Mouse (Mus musculus): ENCODE measurements at regions not wholly inside any gene's neighbourhood (a gene's known extent, or its start where the extent isn't known, plus 50 kb on each side); places are given as distances from the start of the nearest gene placed in this dataset.

DNA sequence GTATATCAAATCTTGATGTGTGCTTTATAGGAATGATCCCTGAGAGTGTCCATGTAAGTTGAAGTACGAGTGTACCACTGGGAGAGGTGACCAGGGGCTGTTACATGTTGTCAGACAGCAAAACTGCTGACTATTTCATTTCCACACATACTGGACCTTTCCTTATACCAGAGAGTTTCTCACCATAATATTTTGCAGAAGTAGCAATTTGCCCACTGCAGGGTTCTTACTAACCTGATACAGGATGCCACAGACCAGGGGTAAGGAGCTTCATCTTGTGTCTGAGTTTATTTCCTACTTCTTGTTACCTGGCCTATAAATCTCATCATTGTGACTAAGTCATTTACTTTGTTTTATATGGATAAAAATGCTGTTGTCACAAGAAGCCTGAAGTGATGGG is 586.6 kb upstream of the Nrp1 start:
- H3K4me3 ChIP-seq (ENCODE audit: low read length): no peak overlapping the region
- H3K9me3 ChIP-seq (ENCODE audit: control insufficient read depth, low read length): no peaks in the 10 kb centered on the region
- no peaks in the 10 kb centered on the region for H3K27me3 ChIP-seq (replicated peaks; ENCODE audit: control insufficient read depth, insufficient read depth, low read length)
- H3K4me1 ChIP-seq (ENCODE audit: control insufficient read depth, insufficient read depth, low read depth, low read length): peaks cover 15% of the 10 kb centered on the region
- 69% methylated on average over 1 of the region's 1 CpGs for WGBS
- no peak for ATAC-seq
- H3K36me3 ChIP-seq (ENCODE audit: control insufficient read depth, insufficient read depth, low read length): no peaks in the 10 kb centered on the region
- H3K27ac ChIP-seq (ENCODE audit: low read depth, low read length): no peak overlapping the region
- no peak overlapping the region for H3K9ac ChIP-seq (ENCODE audit: low read depth, low read length)
- H3K4me2 ChIP-seq (ENCODE audit: low read length): no peak overlapping the region

DNA sequence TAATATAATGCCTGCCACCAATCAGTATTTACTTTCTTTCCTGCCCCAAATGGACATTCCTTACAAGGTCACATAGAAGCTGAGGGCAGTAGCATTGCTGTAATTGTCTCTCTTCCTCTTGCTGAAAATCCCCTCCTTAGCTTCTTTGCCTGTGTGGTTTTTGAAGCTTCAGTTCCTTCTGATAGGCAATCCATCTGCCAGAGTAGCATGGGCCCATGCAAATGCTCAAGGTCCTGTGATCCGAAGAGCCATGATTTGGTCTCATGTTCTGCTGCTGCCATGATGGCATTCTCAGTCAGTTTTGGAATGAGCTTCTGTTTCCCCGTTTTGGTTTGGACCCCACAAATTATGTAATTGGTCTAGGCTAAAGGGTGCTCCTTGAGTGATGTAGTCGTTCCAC is 586.0 kb upstream of the Nrp1 start:
- Histone ChIP-seq H3K27ac (ENCODE audit: low read depth, low read length) (no peak overlapping the region), H3K27me3 (replicated peaks; ENCODE audit: control insufficient read depth, insufficient read depth, low read length) (no peaks in the 10 kb centered on the region), H3K36me3 (ENCODE audit: control insufficient read depth, insufficient read depth, low read length) (no peaks in the 10 kb centered on the region), H3K4me2 (ENCODE audit: low read length) (no peak overlapping the region), H3K4me1 (ENCODE audit: control insufficient read depth, insufficient read depth, low read depth, low read length) (peaks cover 15% of the 10 kb centered on the region), H3K9me3 (ENCODE audit: control insufficient read depth, low read length) (no peaks in the 10 kb centered on the region), H3K4me3 (ENCODE audit: low read length) (no peak overlapping the region), H3K9ac (ENCODE audit: low read depth, low read length) (no peak overlapping the region)
- WGBS: 93% methylated on average over 3 of the region's 3 CpGs
- no peak for ATAC-seq

DNA sequence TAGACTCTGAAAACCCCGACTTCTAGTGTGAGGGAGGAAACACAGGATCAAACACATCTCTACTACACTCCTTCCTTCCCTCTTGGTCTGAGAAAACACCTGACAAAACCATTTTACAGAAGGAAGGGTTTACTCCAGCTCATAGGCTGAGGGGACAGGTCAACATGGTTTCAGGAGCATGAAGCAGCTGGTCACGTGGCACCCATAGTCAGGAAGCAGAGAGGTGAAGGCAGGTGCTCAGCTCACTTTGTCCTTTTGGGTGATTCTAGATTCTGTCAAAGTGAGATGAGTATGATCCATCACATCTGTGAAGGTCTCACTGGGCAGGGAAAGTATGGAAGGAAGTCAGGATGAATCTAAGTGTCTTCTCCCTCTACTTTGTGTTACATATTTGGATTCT is 585.5 kb upstream of the Nrp1 start:
- no peak for ATAC-seq
- H3K27ac ChIP-seq (ENCODE audit: low read depth, low read length): no peak overlapping the region
- H3K9ac ChIP-seq (ENCODE audit: low read depth, low read length): no peak overlapping the region
- no peaks in the 10 kb centered on the region for H3K36me3 ChIP-seq (ENCODE audit: control insufficient read depth, insufficient read depth, low read length)
- no peaks in the 10 kb centered on the region for H3K9me3 ChIP-seq (ENCODE audit: control insufficient read depth, low read length)
- H3K27me3 ChIP-seq (replicated peaks; ENCODE audit: control insufficient read depth, insufficient read depth, low read length): no peaks in the 10 kb centered on the region
- no peak overlapping the region for H3K4me2 ChIP-seq (ENCODE audit: low read length)
- H3K4me3 ChIP-seq (ENCODE audit: low read length): no peak overlapping the region
- peaks cover 15% of the 10 kb centered on the region for H3K4me1 ChIP-seq (ENCODE audit: control insufficient read depth, insufficient read depth, low read depth, low read length)
- WGBS: 90% methylated on average over 2 of the region's 2 CpGs

DNA sequence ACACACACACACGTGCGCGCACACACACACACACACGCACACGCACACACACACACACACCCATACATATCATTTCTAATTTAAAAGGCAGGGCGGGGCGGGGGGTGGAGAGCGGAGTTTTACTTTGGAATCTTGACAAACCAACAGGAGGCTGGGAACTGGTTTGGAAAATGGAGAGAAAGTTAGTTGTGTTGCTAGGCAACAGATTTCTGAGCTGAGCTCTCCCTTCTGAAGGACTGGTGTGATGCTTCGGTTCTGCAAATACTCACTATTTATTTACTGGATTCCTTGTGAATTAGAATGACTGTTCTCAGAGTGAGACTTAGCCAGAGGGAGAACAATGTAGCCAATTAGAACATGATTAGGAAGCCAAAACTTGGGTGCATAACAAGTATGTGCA is 583.8 kb upstream of the Nrp1 start:
- no peak overlapping the region for H3K4me3 ChIP-seq (ENCODE audit: low read length)
- H3K9ac ChIP-seq (ENCODE audit: low read depth, low read length): no peak overlapping the region
- no peak overlapping the region for H3K27ac ChIP-seq (ENCODE audit: low read depth, low read length)
- peaks cover 17% of the 10 kb centered on the region for H3K4me1 ChIP-seq (ENCODE audit: control insufficient read depth, insufficient read depth, low read depth, low read length)
- no peaks in the 10 kb centered on the region for H3K27me3 ChIP-seq (replicated peaks; ENCODE audit: control insufficient read depth, insufficient read depth, low read length)
- peak; percentile 69 for ATAC-seq
- H3K36me3 ChIP-seq (ENCODE audit: control insufficient read depth, insufficient read depth, low read length): no peaks in the 10 kb centered on the region
- H3K4me2 ChIP-seq (ENCODE audit: low read length): peak overlapping the region; percentile 27
- H3K9me3 ChIP-seq (ENCODE audit: control insufficient read depth, low read length): no peaks in the 10 kb centered on the region
- WGBS: 61% methylated on average over 9 of the region's 9 CpGs

DNA sequence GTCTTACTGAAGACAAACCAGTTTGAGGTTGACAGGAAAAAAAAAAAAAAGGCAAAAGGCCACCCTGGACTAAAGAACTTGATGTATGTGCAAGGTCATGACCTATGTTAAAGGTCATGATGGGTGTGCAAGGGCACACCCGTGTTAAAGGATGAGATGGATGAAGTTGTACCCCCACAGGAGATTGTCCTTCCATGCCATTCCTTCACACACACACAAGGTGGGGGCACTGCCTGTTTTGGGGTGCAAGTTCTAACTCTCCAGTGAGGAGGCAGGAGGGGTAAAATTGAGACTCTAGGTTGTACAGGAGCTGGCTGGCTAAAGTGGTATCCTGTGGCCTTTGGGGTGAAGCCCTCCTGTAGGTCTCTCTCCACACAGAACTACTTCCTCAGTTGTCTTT is 583.2 kb upstream of the Nrp1 start:
- no peaks in the 10 kb centered on the region for H3K36me3 ChIP-seq (ENCODE audit: control insufficient read depth, insufficient read depth, low read length)
- ATAC-seq: no peak
- H3K4me1 ChIP-seq (ENCODE audit: control insufficient read depth, insufficient read depth, low read depth, low read length): peaks cover 17% of the 10 kb centered on the region
- no peaks in the 10 kb centered on the region for H3K27me3 ChIP-seq (replicated peaks; ENCODE audit: control insufficient read depth, insufficient read depth, low read length)
- H3K9me3 ChIP-seq (ENCODE audit: control insufficient read depth, low read length): no peaks in the 10 kb centered on the region
- H3K27ac ChIP-seq (ENCODE audit: low read depth, low read length): no peak overlapping the region
- H3K4me3 ChIP-seq (ENCODE audit: low read length): no peak overlapping the region
- no peak overlapping the region for H3K9ac ChIP-seq (ENCODE audit: low read depth, low read length)
- 0% methylated on average over 1 of the region's 1 CpGs for WGBS
- H3K4me2 ChIP-seq (ENCODE audit: low read length): no peak overlapping the region

DNA sequence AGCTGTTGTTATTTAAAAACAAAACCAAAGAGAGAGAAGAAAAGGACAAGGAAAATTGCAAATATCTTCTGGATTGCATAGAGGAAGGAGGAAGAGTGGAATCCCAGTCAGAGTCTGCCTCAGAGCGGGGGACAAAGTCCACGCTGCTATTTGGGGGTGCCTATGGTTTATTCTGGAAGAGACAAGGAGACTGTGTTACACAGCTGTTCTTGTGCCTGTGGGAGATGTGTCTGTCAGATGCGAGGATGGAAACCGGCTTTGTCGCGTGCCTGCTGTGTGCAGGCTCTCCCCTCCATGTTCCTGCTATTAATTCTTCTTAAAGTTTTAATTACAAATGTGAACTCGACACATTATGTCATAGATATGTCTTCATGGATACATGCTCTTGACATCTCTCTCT is 582.7 kb upstream of the Nrp1 start:
- Histone ChIP-seq H3K27me3 (replicated peaks; ENCODE audit: control insufficient read depth, insufficient read depth, low read length) (no peaks in the 10 kb centered on the region), H3K4me2 (ENCODE audit: low read length) (no peak overlapping the region), H3K9me3 (ENCODE audit: control insufficient read depth, low read length) (no peaks in the 10 kb centered on the region), H3K36me3 (ENCODE audit: control insufficient read depth, insufficient read depth, low read length) (no peaks in the 10 kb centered on the region), H3K27ac (ENCODE audit: low read depth, low read length) (no peak overlapping the region), H3K4me3 (ENCODE audit: low read length) (no peak overlapping the region), H3K4me1 (ENCODE audit: control insufficient read depth, insufficient read depth, low read depth, low read length) (peaks cover 17% of the 10 kb centered on the region), H3K9ac (ENCODE audit: low read depth, low read length) (no peak overlapping the region)
- ATAC-seq: no peak
- 19% methylated on average over 7 of the region's 7 CpGs for WGBS

GRCm38 (mm10) chr8:127778352-127779020 is 579.9 kb upstream of the Nrp1 start:
- Histone ChIP-seq H3K4me2 (ENCODE audit: low read length) (no peak overlapping the region), H3K9ac (ENCODE audit: low read depth, low read length) (no peak overlapping the region), H3K4me1 (ENCODE audit: control insufficient read depth, insufficient read depth, low read depth, low read length) (peaks cover 17% of the 10 kb centered on the region), H3K4me3 (ENCODE audit: low read length) (no peak overlapping the region), H3K27me3 (replicated peaks; ENCODE audit: control insufficient read depth, insufficient read depth, low read length) (no peaks in the 10 kb centered on the region), H3K9me3 (ENCODE audit: control insufficient read depth, low read length) (no peaks in the 10 kb centered on the region), H3K27ac (ENCODE audit: low read depth, low read length) (no peak overlapping the region), H3K36me3 (ENCODE audit: control insufficient read depth, insufficient read depth, low read length) (no peaks in the 10 kb centered on the region)
- ATAC-seq: no peak
- WGBS: 36% methylated on average over 4 of the region's 4 CpGs

DNA sequence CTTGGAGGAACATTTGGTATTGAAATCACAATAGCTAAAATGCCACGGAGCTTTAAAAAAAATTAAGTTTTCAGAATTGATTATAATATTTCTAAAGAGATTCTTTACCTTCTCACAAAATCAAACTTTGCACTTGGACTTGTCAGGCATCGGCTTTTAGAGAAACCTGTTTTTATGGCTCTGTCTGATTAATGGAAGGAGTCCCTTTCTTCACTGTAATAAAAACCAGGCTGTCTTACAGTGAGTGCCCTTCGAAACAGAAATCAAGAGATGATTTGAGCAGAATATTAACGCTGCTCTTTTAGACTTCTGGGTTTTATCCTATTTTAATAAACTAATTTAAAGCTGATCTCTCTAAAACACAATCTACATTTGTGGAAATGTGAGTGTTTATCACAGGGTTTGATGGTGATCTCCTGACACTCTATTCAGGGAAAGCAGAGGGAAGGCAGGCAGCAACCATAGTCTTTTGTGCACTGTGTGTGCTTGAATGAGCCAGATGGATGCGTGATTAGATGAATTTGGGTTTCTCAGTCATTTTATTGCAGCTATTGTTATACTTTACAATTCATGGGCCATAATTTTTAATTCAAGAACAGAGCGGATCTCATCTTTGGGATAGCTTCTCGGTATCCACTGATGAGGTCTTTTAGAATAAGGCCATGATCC is 579.2 kb upstream of the Nrp1 start:
- ATAC-seq: no peak
- H3K27ac ChIP-seq (ENCODE audit: low read depth, low read length): no peak overlapping the region
- H3K4me3 ChIP-seq (ENCODE audit: low read length): no peak overlapping the region
- H3K9ac ChIP-seq (ENCODE audit: low read depth, low read length): no peak overlapping the region
- H3K4me2 ChIP-seq (ENCODE audit: low read length): no peak overlapping the region
- no peaks in the 10 kb centered on the region for H3K27me3 ChIP-seq (replicated peaks; ENCODE audit: control insufficient read depth, insufficient read depth, low read length)
- no peaks in the 10 kb centered on the region for H3K36me3 ChIP-seq (ENCODE audit: control insufficient read depth, insufficient read depth, low read length)
- peaks cover 15% of the 10 kb centered on the region for H3K4me1 ChIP-seq (ENCODE audit: control insufficient read depth, insufficient read depth, low read depth, low read length)
- no peaks in the 10 kb centered on the region for H3K9me3 ChIP-seq (ENCODE audit: control insufficient read depth, low read length)
- WGBS: 49% methylated on average over 7 of the region's 7 CpGs

- Histone ChIP-seq H3K9me3 (ENCODE audit: control insufficient read depth, low read length) (no peaks in the 10 kb centered on the region), H3K27ac (ENCODE audit: low read depth, low read length) (no peak overlapping the region), H3K9ac (ENCODE audit: low read depth, low read length) (no peak overlapping the region), H3K36me3 (ENCODE audit: control insufficient read depth, insufficient read depth, low read length) (no peaks in the 10 kb centered on the region), H3K4me2 (ENCODE audit: low read length) (no peak overlapping the region), H3K4me1 (ENCODE audit: control insufficient read depth, insufficient read depth, low read depth, low read length) (peaks cover 5% of the 10 kb centered on the region), H3K4me3 (ENCODE audit: low read length) (no peak overlapping the region), H3K27me3 (replicated peaks; ENCODE audit: control insufficient read depth, insufficient read depth, low read length) (no peaks in the 10 kb centered on the region)
- no peak for ATAC-seq
- 91% methylated on average over 3 of the region's 3 CpGs for WGBS
These were observed 577.8 kb upstream of the Nrp1 start for GRCm38 (mm10) chr8:127780596-127780995.

Data from hindbrain, embryonic 16.5 days (tissue).